Mouse (Mus musculus) testis, adult 2 months (tissue): ENCODE measurements at regions not wholly inside any gene's neighbourhood (a gene's known extent, or its start where the extent isn't known, plus 50 kb on each side); places are given as distances from the start of the nearest gene placed in this dataset.

Experiments
- CTCF ChIP-seq: fragments of 200-500 bp; IDR thresholded peaks from 2 replicates; pipeline ENCODE4 v1.5.1; 2012; ENCODE audit warnings: low read depth, mild to moderate bottlenecking, inconsistent platforms, low read length, moderate library complexity; ENCODE audit not compliant: control insufficient read depth, insufficient read depth, insufficient replicate concordance
- POLR2A ChIP-seq: fragments of 200-500 bp; IDR thresholded peaks from 2 replicates; pipeline ENCODE4 v1.6.1; 2012; ENCODE audit warnings: low read depth, mild to moderate bottlenecking, inconsistent platforms, low read length, moderate library complexity; ENCODE audit not compliant: control insufficient read depth

DNA sequence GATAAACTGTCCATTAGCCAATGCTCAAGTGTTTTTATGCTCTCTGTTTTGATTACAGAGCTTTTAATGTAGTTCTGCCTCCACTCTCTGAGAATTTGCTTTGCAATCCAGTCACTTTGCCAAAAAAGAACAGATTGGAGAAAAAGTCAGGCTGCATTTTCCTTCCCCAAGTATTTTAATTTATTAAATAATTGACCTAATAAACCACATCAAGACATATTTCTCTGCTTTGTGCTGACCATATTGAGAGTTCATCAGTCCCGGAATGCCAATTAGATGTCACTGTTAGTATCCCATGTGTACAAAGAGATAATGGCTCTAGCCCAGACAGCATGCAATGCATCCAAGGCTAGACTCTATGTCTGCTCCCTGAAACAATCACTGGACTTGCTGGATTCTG lies 154.8 kb upstream of the Ptbp2 start:
- TF ChIP-seq POLR2A (no peak), CTCF (no peak)
